ENCODE assay signal across 17 mouse cellular contexts in the genomic region with DNA sequence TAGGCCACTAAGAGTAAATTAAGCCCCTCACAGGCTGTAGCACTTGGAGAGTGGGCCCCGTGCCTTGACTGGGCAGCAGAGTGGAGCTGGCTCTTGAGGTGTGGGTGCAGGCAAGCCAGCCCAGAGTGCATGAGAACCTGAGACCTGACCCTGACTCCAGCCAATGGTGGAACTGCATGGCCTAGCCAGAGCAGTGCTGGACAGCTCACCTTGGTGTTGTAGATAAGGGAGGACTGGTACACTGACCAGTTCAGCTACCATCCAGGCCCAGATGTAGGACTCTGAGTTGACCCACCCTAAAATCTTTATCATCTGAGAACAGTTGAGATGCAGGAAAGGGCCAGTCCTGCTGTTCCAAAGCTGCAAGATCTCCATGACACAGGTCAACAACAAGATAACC.
"Had no signal": no experiment of that assay in that cellular context is flagged by ENCODE, and none has a peak within 500 bp of the region (broad histone marks: within the 10 kb centered on the region; RNA-seq: fewer than 3 reads in every experiment).

No protein-coding gene starts in this region.

- H3K27me3 ChIP-seq: limb, embryonic 15.5 days; midbrain, embryonic 12.5 days had no signal

- H3K4me3 ChIP-seq: limb, embryonic 15.5 days; midbrain, embryonic 12.5 days had no signal

- H3K9me3 ChIP-seq: limb, embryonic 15.5 days; midbrain, embryonic 12.5 days had no signal

- ATAC-seq: intestine, embryonic 16.5 days had no signal

- H3K4me1 ChIP-seq: limb, embryonic 15.5 days had no signal

- H3K27ac ChIP-seq: kidney, postnatal 0 days; limb, embryonic 15.5 days; liver, embryonic 14.5 days; midbrain, embryonic 12.5 days had no signal

- DNase-seq: kidney, adult 2 months; kidney, postnatal 36 days; layer of hippocampus, adult 9-11 months; layer of hippocampus, postnatal 36 days; lung, adult 2 months; lung, postnatal 10 days; lung, postnatal 4 days; retina, postnatal 1 day; right cerebral cortex, postnatal 4 days; spleen, adult 18-20 months; thymus, adult 18-20 months; thymus, postnatal 14 days had no signal

- H3K36me3 ChIP-seq: midbrain, embryonic 12.5 days had no signal

- H3K4me2 ChIP-seq: limb, embryonic 15.5 days; midbrain, embryonic 12.5 days had no signal

- H3K9ac ChIP-seq: limb, embryonic 15.5 days; liver, embryonic 14.5 days; midbrain, embryonic 12.5 days had no signal
